Mouse (Mus musculus) heart, adult 18-20 months (tissue): ENCODE measurements around the gene Gstm7. TPM values are rescaled to one million over a fixed set of nuclear protein-coding genes. Genes with fewer than 3 reads are reported as not detected.

ENCODE experiments used
- DNase-seq, 2 experiments: peaks; one replicate each; pipeline ENCODE4 v3.0.0; 2021 to 2022; ENCODE audit warnings: mixed read lengths in 1 of 2
- total RNA-seq, 2 experiments: library from RNA; stranded (reverse); gene quantifications; 2 replicates each; pipeline ENCODE4 v1.2.3; 2021

Gstm7 gene
- total RNA-seq, 2 experiments from 2014 or later = 69.7 to 92.0 TPM

DNA sequence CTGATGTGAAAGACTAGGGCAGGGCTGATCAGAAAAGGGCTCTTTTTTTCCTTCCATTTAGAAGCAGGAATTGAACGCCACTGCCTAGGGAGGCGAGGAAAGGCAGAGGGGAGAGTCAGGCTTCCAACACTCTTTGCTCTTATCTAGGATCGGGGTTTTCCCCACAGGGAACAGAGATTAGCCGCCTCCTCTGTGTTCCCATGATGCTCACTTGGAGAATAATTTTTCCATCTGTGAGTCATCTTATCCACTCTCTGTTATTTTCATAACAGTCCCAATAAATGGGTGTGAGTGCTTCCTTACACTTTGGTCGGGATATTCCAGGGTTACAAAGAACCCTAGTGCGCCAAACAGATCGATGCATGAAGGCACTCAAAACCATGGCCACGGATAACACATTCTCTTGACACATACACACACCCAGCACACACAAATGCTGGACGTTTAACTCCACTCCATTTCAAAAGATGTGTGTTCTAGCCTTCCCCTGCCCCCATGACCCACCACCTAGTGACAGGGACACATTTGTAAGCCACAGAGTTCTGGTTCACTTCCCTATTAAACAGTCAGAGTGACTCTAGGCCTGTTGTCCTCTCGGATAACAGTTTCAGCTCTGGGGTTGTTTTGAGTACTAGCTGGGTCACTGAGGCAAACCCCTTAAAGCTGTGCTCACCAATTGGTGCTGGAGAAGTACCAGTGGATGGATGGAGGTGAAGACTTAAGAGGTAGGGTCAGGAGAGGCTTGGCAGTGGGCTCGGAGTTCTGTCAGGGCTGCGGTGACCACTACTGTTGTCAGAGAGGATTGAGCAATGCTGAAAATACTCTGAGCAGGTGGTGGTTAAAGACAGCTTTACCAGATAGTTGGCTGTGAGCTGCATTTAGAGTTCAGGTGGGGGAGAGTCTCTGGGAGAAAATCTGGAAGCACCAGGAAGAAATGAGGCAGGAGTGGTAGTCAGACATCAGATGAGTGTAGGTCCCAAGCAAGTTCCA lies 53.6 kb downstream of the Gstm7 start:
- DNase-seq = peak; percentile 42 to 70

DNA sequence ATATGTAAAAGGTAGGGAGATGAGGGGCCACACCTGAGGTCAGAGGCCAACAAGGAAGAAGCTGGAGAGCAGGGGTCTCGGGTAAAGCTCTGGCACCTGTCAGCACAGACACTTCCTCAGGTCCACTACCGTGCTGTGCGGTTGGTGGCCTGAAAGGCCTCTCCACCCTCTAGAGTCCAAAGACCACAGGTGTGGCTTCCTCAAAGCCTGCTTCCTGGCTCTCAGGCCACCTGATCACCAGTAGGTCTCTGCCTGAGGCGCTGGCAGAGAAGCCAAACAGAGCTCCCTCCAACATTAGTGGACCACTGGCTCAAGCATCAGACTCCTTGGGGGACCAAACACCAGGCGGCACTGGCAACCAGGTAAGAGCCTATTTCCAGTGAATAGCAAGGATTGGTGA lies 54.6 kb downstream of the Gstm7 start, which contains the start of gene Eps8l3:
Eps8l3 (plus strand) TSS at position 225 of the 400 bp plus-strand sequence.
- DNase-seq = no peak

Other genes starting within 250 kb of the Gstm7 start
- 10 to 100 TPM; 73.1 to 90.9 TPM for gene Ahcyl1, start 235.3 kb downstream of the Gstm7 start, total RNA-seq
- gene Csf1, start 171.3 kb downstream of the Gstm7 start, total RNA-seq = 10 to 100 TPM; 25.5 to 25.8 TPM
- gene Eps8l3, start 54.6 kb downstream of the Gstm7 start, total RNA-seq = not detected
- gene Gstm5, start 36.0 kb downstream of the Gstm7 start, total RNA-seq = 10 to 100 TPM; 51.3 to 56.7 TPM
- 1 to 10 TPM; 4.3 to 4.9 TPM for gene Gstm6, start 11.9 kb upstream of the Gstm7 start, total RNA-seq
- not detected for gene Gstm3, start 37.5 kb upstream of the Gstm7 start, total RNA-seq
- gene Gstm2, start 54.6 kb upstream of the Gstm7 start, total RNA-seq = 100 to 1,000 TPM; 204 to 244 TPM
- gene Gstm1, start 86.2 kb upstream of the Gstm7 start, total RNA-seq = 100 to 1,000 TPM; 296 to 418 TPM
- gene Gstm4, start 113.1 kb upstream of the Gstm7 start, total RNA-seq = 10 to 100 TPM; 12.8 to 15.6 TPM
- gene Ampd2, start 154.8 kb upstream of the Gstm7 start, total RNA-seq = 1 to 10 TPM; 4.6 to 5.8 TPM
- gene Gnat2, start 161.0 kb upstream of the Gstm7 start, total RNA-seq = under 1 TPM in 1 of 2 experiments, not detected in 1; 0.18 TPM
- gene Gnai3, start 214.3 kb upstream of the Gstm7 start, total RNA-seq = 10 to 100 TPM; 18.9 to 19.7 TPM
- not detected for gene Gpr61, start 223.1 kb upstream of the Gstm7 start, total RNA-seq